Mouse (Mus musculus) thymus, adult 2 months (tissue): ENCODE measurements at regions not wholly inside any gene's neighbourhood (a gene's known extent, or its start where the extent isn't known, plus 50 kb on each side); places are given as distances from the start of the nearest gene placed in this dataset.

Source experiments
- CTCF ChIP-seq: fragments of 200-500 bp; IDR thresholded peaks from 2 replicates; pipeline ENCODE4 v1.5.1; 2012; ENCODE audit warnings: mild to moderate bottlenecking, control low read depth, low read length, moderate library complexity, borderline replicate concordance; ENCODE audit not compliant: control insufficient read depth, poor library complexity, insufficient read depth; ENCODE audit errors: extremely low read depth
- POLR2A ChIP-seq: fragments of 200-500 bp; IDR thresholded peaks from 2 replicates; pipeline ENCODE4 v1.6.1; 2012; ENCODE audit warnings: mild to moderate bottlenecking, low read length, control low read depth, moderate library complexity; ENCODE audit not compliant: control insufficient read depth, poor library complexity, insufficient read depth; ENCODE audit errors: extremely low read depth

DNA sequence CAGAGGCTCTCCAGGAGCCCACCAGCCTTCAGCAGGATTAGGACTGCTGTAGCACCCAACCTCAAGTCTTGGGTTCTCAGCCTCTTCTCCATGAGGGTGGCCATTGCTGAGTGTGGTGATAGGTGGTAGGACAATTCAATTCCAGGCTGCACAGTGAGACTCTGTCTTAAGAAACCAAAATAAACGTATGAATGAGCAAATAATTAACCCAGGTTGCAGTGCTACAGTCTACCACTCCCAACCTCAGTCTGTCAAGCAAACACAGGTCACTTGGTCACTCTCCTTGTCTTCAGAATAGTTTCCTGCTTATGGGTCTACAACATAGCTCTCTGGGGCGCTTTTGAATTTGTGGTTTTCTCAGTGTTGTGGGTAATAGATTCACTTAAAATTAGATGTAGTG is 499.8 kb downstream of the Cdh26 start:
- TF ChIP-seq POLR2A (no peak), CTCF (no peak)
